Mouse (Mus musculus): ENCODE data around the gene Dennd1a. TPM values are rescaled to one million over a fixed set of nuclear protein-coding genes. Genes with fewer than 3 reads are reported as not detected.

Dennd1a gene
- total RNA-seq, 2 experiments from 2014 or later: 28.4 to 28.5 TPM

DNA sequence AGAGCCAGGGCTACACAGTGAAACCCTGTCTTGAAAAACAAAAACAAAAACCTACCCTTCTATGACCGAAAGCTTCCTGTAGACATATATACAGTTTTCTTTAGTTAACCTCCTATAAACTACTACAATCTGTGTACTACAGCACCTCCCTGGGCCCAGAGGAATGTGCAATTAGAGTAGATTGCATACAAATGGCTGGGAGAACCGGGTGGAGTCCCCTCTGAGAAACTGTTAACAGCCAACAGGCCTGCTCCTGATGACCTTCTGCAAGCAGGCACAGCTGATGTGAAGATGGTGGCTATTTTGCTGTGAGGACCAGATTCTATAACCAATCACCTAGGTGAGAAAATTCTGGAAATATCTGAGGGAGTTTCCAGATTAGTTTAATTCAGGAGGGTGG, 1.0 kb upstream of the Dennd1a start:
- H3K27ac ChIP-seq: no peak overlapping the region
- TF ChIP-seq CTCF (IDR thresholded peaks at IDR 0.05): no peak
- intact Hi-C loops (cut with DNase I): loop anchor here (5.0 kb wide), 1 partner anchor 91 kb away; no protein-coding TSS in a partner anchor
- no peak for DNase-seq
- H3K4me3 ChIP-seq: no peak overlapping the region

DNA sequence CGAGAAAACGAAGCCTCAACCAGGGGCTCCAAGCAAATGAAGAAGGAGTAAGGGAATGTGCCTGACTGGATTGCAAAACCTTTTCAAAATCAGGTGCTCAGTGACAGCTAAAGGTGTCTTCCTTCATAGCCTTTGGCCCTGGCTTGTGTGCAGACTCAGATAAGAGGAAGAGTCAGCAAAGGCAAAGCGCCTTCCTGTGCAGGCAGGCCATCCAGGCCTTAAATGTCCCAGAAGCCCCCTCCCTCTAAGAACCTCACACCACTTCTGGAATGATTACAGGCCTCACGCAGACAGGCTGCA, 807 bp downstream of the Dennd1a start:
- TF ChIP-seq CTCF (IDR thresholded peaks at IDR 0.05): no peak
- intact Hi-C loops (cut with DNase I): loop anchor here (2.0 to 5.0 kb wide), 2 partner anchors 50 to 89 kb away; no protein-coding TSS in a partner anchor
- Histone ChIP-seq H3K27ac (peak overlapping the region; percentile 95), H3K4me3 (peak overlapping the region; percentile 87)
- no peak for DNase-seq

DNA sequence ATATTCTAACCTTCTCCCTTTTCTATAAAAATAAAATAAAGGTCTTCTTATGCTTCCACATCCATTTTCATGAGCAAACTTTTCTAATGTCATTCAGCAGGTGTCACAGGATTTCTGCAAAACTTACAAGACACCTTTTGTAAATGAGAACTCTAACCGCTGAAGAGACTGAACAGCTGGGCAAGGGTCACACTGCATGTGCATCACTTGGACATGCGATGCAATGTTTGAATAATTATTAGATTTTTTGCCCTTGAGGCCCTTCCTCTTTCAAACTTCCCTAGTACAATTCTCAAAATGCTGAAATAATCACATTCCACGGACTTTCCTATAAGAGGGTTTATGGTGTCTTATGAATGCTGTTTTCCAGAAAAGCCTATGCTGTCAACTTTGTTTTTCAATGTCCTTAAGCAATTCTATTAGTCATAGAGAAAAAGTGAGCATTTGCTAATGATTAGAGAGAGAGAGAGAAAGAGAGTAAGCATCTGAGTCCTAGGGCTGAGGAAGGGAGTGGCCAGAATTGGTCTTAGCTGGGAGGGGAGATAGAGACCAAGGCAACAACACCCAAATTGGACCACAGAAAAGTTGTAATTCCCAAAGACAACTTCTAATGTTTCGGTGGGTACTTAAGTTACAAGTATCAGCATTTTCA, 1.3 kb downstream of the Dennd1a start:
- intact Hi-C loops (cut with DNase I): loop anchor here (2.0 to 5.0 kb wide), 2 partner anchors 49 to 89 kb away; no protein-coding TSS in a partner anchor
- Histone ChIP-seq H3K27ac (peak overlapping the region; percentile 95), H3K4me3 (peak overlapping the region; percentile 87)
- no peak for DNase-seq
- TF ChIP-seq CTCF (IDR thresholded peaks at IDR 0.05): no peak

DNA sequence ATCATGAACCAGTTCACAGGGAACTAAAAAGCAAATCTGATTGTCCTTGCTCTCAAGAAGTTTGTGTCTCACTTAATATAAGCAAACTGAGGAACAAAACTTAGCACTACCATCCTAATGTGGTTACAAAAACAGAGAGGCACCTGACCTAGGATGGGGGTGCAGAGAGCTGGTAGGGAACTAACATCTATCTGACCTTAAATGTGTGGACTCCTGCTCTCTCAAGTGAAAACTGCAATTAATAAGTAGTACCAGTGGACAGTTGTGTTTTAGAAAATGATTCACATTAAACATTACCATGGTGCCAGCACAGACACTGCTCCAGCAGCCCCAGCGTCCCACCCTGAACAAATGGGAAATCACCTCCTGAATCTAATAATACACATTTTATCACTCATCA, 3.2 kb downstream of the Dennd1a start:
- TF ChIP-seq CTCF (IDR thresholded peaks at IDR 0.05): no peak

DNA sequence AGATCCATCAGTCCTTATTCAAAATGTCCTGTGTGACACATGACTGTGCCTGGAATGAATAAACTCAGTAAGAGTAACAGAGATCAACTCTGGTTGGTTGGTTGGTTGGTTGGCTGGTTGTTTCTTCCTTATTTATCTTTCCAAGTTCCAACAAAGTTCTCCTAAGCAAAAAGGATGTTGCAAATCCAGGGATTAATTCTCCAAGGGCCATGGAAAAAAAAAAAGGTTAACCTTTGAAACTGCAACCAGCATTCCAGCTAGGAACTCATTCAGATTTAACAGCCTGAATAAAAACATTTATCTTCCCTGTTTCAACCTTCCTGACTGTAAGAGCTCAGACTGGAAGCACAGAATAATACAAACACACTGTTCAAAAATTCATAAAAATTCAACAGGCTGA, 6.8 kb downstream of the Dennd1a start:
- intact Hi-C loops (cut with DNase I): no loop called here

More for the DNA sequence above, 3.2 kb downstream of the Dennd1a start:
- no peak for DNase-seq
- H3K27ac ChIP-seq: no peak overlapping the region
- no peak overlapping the region for H3K4me3 ChIP-seq
- intact Hi-C loops (cut with DNase I): no loop called here

DNA sequence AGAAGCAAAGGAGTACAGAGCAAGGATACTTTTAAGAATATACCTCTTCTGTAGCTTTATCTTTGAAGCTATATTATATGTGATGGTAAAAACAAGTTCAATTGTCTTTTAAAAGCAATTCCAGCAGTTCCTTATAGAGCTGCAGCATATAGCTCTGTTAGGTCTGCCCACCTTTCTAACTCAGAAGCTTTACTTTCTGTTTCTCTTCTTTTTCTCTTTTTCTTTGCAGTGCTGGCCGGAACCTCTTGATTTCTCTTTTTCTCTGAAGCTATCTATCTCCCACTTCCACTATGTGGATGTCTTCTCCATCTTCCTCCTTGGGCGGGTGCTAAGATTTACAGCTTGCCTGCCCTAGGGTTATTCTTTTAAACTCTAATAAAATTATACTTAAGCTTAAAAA, 12.2 kb downstream of the Dennd1a start:
- TF ChIP-seq CTCF (IDR thresholded peaks at IDR 0.05): no peak
- Histone ChIP-seq H3K4me3 (no peak overlapping the region), H3K27ac (no peak overlapping the region)
- intact Hi-C loops (cut with DNase I): no loop called here
- no peak for DNase-seq

More for the DNA sequence above, 6.8 kb downstream of the Dennd1a start:
- TF ChIP-seq CTCF (IDR thresholded peaks at IDR 0.05): no peak
- H3K27ac ChIP-seq: no peak overlapping the region
- no peak overlapping the region for H3K4me3 ChIP-seq
- no peak for DNase-seq

DNA sequence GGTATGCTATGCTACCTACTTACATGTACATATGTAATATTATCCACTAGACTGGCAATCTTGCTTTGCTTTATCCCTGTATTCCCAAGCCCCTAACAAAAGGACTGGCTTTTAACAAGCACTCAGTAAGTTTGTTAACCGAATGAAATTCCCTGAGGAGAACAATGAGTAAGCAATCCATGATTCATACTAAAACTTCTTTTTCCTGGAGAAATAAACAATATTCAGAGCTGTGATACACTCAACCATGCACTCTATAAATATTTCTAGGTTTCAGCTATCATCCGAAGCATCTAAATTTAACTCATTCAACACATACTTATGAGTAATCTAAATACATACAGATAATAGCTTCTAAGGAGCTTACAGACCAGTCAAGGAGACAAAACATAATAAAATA, 23.5 kb downstream of the Dennd1a start:
- DNase-seq: no peak
- intact Hi-C loops (cut with DNase I): no loop called here

DNA sequence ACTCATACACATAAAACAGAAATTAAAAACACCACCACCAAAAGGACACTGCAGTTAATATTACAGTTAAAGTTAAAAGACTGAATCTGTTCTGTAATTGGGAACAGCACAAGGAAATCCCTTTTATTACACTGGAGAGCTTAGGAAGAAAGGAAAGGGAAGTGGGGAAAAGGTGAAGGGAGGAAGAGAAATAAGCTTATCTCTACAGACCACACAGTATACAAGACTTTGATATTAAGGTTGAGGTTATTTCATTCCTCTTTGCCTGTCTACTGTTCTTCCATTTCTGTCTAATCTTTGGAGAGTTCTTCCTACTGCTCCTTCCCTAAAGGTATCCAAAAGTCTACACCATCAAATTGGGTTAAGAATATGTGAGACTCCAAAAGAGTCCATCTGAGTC, 28.1 kb downstream of the Dennd1a start:
- DNase-seq: no peak
- no peak for TF ChIP-seq CTCF (IDR thresholded peaks at IDR 0.05)
- intact Hi-C loops (cut with DNase I): no loop called here
- H3K4me3 ChIP-seq: no peak overlapping the region
- H3K27ac ChIP-seq: no peak overlapping the region

More for the DNA sequence above, 23.5 kb downstream of the Dennd1a start:
- Histone ChIP-seq H3K27ac (no peak overlapping the region), H3K4me3 (peak overlapping the region; percentile 12; the same call in 1 of the 2 replicates)
- no peak for TF ChIP-seq CTCF (IDR thresholded peaks at IDR 0.05)

DNA sequence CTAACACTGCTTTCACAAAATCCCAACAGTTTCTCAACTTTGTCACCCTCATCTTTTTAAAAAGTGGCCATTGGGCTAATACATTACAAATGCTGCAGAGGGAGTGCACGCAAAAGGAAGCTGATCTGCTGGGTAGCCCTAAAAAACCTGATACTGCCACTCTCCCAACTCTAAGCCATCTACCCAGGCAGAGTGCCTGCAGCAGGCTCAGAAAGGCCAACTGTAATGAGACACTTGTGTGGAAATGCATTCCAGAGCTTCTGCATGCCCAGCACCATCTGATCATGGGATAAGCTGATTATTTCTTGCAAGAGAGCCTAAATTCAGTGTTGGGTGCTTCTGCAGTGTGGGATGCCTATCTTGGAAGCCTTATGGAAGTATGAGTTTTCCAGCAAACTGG, 49.6 kb downstream of the Dennd1a start:
- intact Hi-C loops (cut with DNase I): loop anchor here (2.0 kb wide), 1 partner anchor 49 kb away; the partner anchor contains the start of gene Dennd1a
- Histone ChIP-seq H3K27ac (peak overlapping the region; percentile 74), H3K4me3 (no peak overlapping the region)
- TF ChIP-seq CTCF (IDR thresholded peaks at IDR 0.05): peak; percentile 49
- peak; percentile 80 for DNase-seq

DNA sequence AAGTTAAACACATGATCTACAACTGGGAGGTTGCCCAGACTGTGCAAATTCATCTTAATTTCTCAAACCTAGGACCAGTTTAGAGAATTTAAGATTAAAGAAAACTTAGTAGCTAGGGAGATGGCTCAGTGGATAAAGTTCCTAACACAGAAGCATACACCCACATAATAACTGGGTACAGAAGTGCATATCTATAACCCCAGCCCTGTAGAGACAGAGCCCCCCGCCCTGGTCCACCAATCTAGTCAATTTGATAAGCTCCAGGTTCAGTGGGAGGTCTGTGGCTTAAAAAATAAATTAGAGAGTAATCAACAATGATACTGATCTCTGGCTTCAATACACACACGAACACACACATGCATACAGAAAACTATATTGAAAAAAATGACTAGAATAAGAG, 51.6 kb downstream of the Dennd1a start:
- Histone ChIP-seq H3K4me3 (no peak overlapping the region), H3K27ac (no peak overlapping the region)
- no peak for DNase-seq
- intact Hi-C loops (cut with DNase I): no loop called here
- no peak for TF ChIP-seq CTCF (IDR thresholded peaks at IDR 0.05)

DNA sequence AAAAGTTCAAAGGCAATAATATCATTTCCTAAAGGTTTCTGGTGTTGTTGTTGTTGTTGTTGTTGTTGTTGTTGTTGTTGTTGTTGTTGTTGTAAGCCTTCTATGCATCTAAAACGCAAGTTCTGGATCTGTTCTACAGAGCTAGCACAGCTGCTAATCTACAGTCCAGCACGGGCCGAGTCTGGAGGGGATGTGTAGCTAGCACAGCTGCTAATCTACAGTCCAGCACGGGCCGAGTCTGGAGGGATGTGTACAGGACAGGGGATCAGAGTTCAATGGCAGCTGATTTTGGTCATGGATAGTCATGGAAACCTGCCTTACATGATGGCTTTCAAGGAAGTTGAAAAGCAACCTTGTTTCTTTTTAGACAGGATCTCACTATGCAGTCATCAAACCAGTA, 57.3 kb downstream of the Dennd1a start:
- Histone ChIP-seq H3K4me3 (no peak overlapping the region), H3K27ac (no peak overlapping the region)
- no peak for TF ChIP-seq CTCF (IDR thresholded peaks at IDR 0.05)
- no peak for DNase-seq
- intact Hi-C loops (cut with DNase I): no loop called here

DNA sequence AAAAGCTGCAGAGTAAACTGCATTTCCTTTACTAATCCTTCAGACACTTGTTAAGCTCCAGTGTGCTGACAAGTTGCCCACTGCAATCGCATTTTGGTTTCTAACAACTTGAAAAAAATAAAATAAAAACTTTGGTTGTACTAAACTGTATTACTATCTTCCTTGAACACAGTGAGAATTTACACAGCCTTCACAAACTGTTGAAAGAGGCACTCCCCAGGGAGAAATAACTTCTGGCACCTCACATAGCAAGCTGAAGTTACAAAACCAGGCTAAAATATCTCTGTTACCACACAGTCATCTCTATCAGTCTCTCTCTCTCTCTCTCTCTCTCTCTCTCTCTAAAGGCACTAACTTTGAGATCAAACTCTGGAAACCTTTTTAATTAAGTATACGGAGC, 63.4 kb downstream of the Dennd1a start:
- intact Hi-C loops (cut with DNase I): no loop called here
- peak; percentile 41 for DNase-seq

DNA sequence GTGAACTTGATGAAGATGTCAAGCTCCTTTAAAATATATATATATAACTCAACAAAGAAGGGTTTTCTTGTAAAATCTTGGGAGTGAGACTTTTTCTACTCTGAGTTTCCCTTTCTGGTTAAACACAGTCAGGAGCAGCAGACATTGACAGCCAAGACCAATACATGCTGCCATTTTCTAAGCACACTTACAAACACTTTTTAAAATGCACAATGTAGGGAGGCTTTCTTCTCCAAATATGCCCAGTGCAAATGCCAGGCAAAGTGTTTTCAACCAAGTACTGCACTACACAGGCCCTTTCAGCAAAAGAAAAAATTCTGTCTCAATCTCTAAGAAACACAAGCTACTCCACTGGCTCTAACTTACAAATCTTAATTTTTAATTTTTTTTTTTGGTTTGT, 65.7 kb downstream of the Dennd1a start:
- intact Hi-C loops (cut with DNase I): no loop called here
- Histone ChIP-seq H3K27ac (no peak overlapping the region), H3K4me3 (no peak overlapping the region)
- no peak for TF ChIP-seq CTCF (IDR thresholded peaks at IDR 0.05)
- DNase-seq: no peak

More for the DNA sequence above, 63.4 kb downstream of the Dennd1a start:
- no peak for TF ChIP-seq CTCF (IDR thresholded peaks at IDR 0.05)
- Histone ChIP-seq H3K4me3 (no peak overlapping the region), H3K27ac (no peak overlapping the region; the same call in 1 of the 2 replicates)
